10 mouse cellular contexts compared by ENCODE assay signal in genomic region chr8:56884195-56884594, GRCm38 (mm10).
DNase-seq lines count a peak whose midpoint lies in the region; ATAC-seq and TF ChIP-seq lines count a peak whose summit lies in the region.
"Had no signal": no experiment of that assay in that cellular context is flagged by ENCODE, and none has a peak within 500 bp of the region (broad histone marks: within the 10 kb centered on the region; RNA-seq: fewer than 3 reads in every experiment).

No protein-coding gene starts in this region.

- ATAC-seq in intestine, embryonic 14.5 days (replicated peaks; ENCODE audit: low FRiP score, low TSS enrichment, low read depth) = no peak
- ATAC-seq in intestine, embryonic 16.5 days = no peak
- no peak for ATAC-seq in midbrain, postnatal 0 days (ENCODE audit: low FRiP score)
- no peak for ATAC-seq in granulocyte monocyte progenitor cell, adult 5-6 weeks (replicated peaks; ENCODE audit: poor library complexity, severe bottlenecking)

- H3K27ac ChIP-seq in intestine, embryonic 14.5 days (ENCODE audit: low read depth) = no peak overlapping the region
- no peak overlapping the region for H3K27ac ChIP-seq in intestine, embryonic 16.5 days (ENCODE audit: low read length)
- H3K27ac ChIP-seq in midbrain, postnatal 0 days (ENCODE audit: low read depth, low read length) = no peak overlapping the region
- no peak overlapping the region for H3K27ac ChIP-seq in midbrain, embryonic 10.5 days (replicated peaks)
- H3K27ac ChIP-seq: lung, embryonic 15.5 days; neural tube, embryonic 12.5 days had no signal

- TF ChIP-seq CTCF in midbrain, postnatal 0 days (IDR thresholded peaks at IDR 0.05) = peak; percentile 70

- WGBS in intestine, embryonic 14.5 days = 15% methylated on average over 1 of the region's 1 CpGs
- WGBS in intestine, embryonic 16.5 days = 14% methylated on average over 1 of the region's 1 CpGs
- 29% methylated on average over 1 of the region's 1 CpGs for WGBS in midbrain, postnatal 0 days
- WGBS in midbrain, embryonic 10.5 days = 23% methylated on average over 1 of the region's 1 CpGs

- H3K9me3 ChIP-seq in intestine, embryonic 14.5 days (ENCODE audit: control insufficient read depth, low read length) = no peaks in the 10 kb centered on the region
- no peaks in the 10 kb centered on the region for H3K9me3 ChIP-seq in intestine, embryonic 16.5 days (ENCODE audit: control insufficient read depth, low read length)
- no peaks in the 10 kb centered on the region for H3K9me3 ChIP-seq in midbrain, postnatal 0 days (ENCODE audit: low read length)
- H3K9me3 ChIP-seq in midbrain, embryonic 10.5 days (replicated peaks) = no peaks in the 10 kb centered on the region
- H3K9me3 ChIP-seq: lung, embryonic 15.5 days; neural tube, embryonic 12.5 days had no signal

- H3K4me3 ChIP-seq in intestine, embryonic 14.5 days (ENCODE audit: low read depth, low read length) = no peak overlapping the region
- no peak overlapping the region for H3K4me3 ChIP-seq in intestine, embryonic 16.5 days (ENCODE audit: low read length)
- no peak overlapping the region for H3K4me3 ChIP-seq in midbrain, postnatal 0 days (ENCODE audit: low read depth, low read length)
- H3K4me3 ChIP-seq in midbrain, embryonic 10.5 days = no peak overlapping the region
- H3K4me3 ChIP-seq: erythroblast, embryonic 14.5 days; lung, embryonic 15.5 days; neural tube, embryonic 12.5 days had no signal

- no peaks in the 10 kb centered on the region for H3K27me3 ChIP-seq in intestine, embryonic 14.5 days (replicated peaks; ENCODE audit: control insufficient read depth, insufficient read depth, low read length)
- no peaks in the 10 kb centered on the region for H3K27me3 ChIP-seq in intestine, embryonic 16.5 days (replicated peaks; ENCODE audit: control insufficient read depth, insufficient read depth, low read length)
- H3K27me3 ChIP-seq in midbrain, postnatal 0 days (ENCODE audit: insufficient read depth, low read length) = no peaks in the 10 kb centered on the region
- H3K27me3 ChIP-seq in midbrain, embryonic 10.5 days (ENCODE audit: low read depth, poor library complexity, severe bottlenecking) = no peaks in the 10 kb centered on the region
- H3K27me3 ChIP-seq: lung, embryonic 15.5 days; neural tube, embryonic 12.5 days had no signal

- peak overlapping the region; percentile 22; the same call in 1 of the 2 replicates for H3K4me2 ChIP-seq in intestine, embryonic 14.5 days (ENCODE audit: low read length)
- H3K4me2 ChIP-seq in intestine, embryonic 16.5 days (ENCODE audit: low read depth, low read length) = no peak overlapping the region
- no peak overlapping the region for H3K4me2 ChIP-seq in midbrain, postnatal 0 days (ENCODE audit: low read depth, low read length, poor library complexity, severe bottlenecking)
- H3K4me2 ChIP-seq: neural tube, embryonic 12.5 days had no signal

- H3K36me3 ChIP-seq in intestine, embryonic 14.5 days (ENCODE audit: control insufficient read depth, insufficient read depth, low read length) = no peaks in the 10 kb centered on the region
- H3K36me3 ChIP-seq in intestine, embryonic 16.5 days (ENCODE audit: control insufficient read depth, insufficient read depth, low read length) = no peaks in the 10 kb centered on the region
- H3K36me3 ChIP-seq in midbrain, postnatal 0 days (ENCODE audit: insufficient read depth, low read length) = no peaks in the 10 kb centered on the region
- H3K36me3 ChIP-seq in midbrain, embryonic 10.5 days = no peaks in the 10 kb centered on the region
- H3K36me3 ChIP-seq: lung, embryonic 15.5 days; neural tube, embryonic 12.5 days had no signal

- no peak overlapping the region for H3K9ac ChIP-seq in intestine, embryonic 14.5 days (ENCODE audit: low read length)
- no peak overlapping the region for H3K9ac ChIP-seq in intestine, embryonic 16.5 days (ENCODE audit: low read depth, low read length)
- no peak overlapping the region for H3K9ac ChIP-seq in midbrain, postnatal 0 days (replicated peaks; ENCODE audit: low read length, poor library complexity, severe bottlenecking)
- H3K9ac ChIP-seq: lung, embryonic 15.5 days; neural tube, embryonic 12.5 days had no signal

- 0 out of 2 replicates have a peak, but pooled peaks cover 4% of the 10 kb centered on the region for H3K4me1 ChIP-seq in intestine, embryonic 14.5 days (replicated peaks; ENCODE audit: control insufficient read depth, insufficient read depth, low read length)
- no peaks in the 10 kb centered on the region for H3K4me1 ChIP-seq in intestine, embryonic 16.5 days (ENCODE audit: control insufficient read depth, insufficient read depth, low read length)
- no peaks in the 10 kb centered on the region for H3K4me1 ChIP-seq in midbrain, postnatal 0 days (ENCODE audit: insufficient read depth, low read length)
- H3K4me1 ChIP-seq in midbrain, embryonic 10.5 days = peaks cover 3% of the 10 kb centered on the region; the same call in 1 of the 2 replicates
- H3K4me1 ChIP-seq: lung, embryonic 15.5 days; neural tube, embryonic 12.5 days had no signal

- no peak for DNase-seq in intestine, embryonic 14.5 days (ENCODE audit: low spot score)
- peak; percentile 56 for DNase-seq in midbrain, postnatal 0 days (ENCODE audit: low spot score)
- DNase-seq in midbrain, embryonic 10.5 days (ENCODE audit: low spot score) = no peak
- peak; percentile 59 for DNase-seq in embryo, embryonic 11 days
- no peak for DNase-seq in cerebellum, adult 9-10 months

Comparison
In these comparisons a context has a peak if more than half of its experiments do, and no peak if none do; other contexts are left out.
1. DNase-seq: peak in midbrain, postnatal 0 days (single experiment) and embryo, embryonic 11 days (single experiment); none in intestine, embryonic 14.5 days (single experiment), midbrain, embryonic 10.5 days (single experiment) and cerebellum, adult 9-10 months (single experiment).